Mouse (Mus musculus): ENCODE results near the gene Syt14. TPM values are rescaled to one million over a fixed set of nuclear protein-coding genes. Genes with fewer than 3 reads are reported as not detected.

Syt14 gene
- total RNA-seq, 2 experiments from 2014 or later: not detected

DNA sequence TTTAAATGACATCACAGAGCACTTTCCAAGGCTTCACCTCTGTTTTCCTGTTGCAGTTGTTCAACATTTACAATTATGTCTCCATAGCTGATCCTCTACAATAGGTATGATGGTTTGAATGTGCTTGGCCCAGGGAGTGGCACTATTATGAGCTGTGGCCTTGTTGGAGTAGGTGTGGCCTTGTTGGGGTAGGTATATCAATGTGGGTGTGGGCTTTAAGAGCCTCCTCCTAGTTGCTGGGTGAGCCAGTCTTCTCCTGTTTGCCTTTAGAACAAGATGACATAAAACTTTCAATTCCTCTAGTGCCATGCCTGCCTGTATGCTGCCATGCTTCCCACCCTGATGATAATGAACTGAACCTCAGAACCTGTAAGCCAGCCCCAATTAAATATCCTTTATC is 42.1 kb downstream of the Syt14 start:
- ATAC-seq (replicated peaks; ENCODE audit: poor library complexity): no peak

DNA sequence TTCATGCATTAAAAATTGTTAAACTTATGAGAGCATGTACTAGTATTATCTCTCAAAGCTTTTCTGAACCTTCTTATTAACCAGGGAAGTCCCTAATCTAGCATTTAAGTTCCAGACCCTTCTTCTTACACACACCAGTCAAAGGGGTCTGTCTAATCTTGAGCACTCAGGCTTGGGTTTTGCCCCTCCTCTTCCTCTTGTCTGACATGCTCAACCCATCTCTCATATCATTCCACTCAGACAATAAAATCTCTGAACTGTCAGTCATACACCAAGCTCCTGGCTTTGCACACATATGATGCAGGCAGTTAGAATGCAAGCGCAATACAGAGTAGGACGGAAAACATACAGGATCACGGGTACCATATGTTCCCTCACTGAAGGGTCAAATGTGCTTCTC is 48.4 kb downstream of the Syt14 start:
- ATAC-seq (replicated peaks; ENCODE audit: poor library complexity): 0 out of 2 replicates have a peak, but pooled peaks have one; percentile 20

DNA sequence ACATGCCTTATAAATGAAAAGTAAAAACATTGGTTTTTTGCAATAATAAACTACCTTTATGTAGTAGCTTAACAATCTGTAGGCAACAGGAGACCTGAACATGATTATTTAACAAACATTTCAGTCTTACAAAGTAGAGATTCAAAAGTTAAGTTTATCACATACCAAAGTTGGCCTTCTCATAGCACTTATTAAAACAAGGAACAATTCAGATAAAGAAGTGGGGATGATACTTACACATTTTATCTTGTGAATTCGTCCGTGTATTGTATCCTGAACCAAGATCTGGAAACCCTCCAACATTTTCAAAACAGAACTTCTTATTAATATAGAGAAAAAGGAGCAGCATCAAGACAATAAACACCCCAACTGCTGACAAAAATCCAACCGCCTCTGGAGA is 49.1 kb downstream of the Syt14 start:
- ATAC-seq (replicated peaks; ENCODE audit: poor library complexity): no peak

DNA sequence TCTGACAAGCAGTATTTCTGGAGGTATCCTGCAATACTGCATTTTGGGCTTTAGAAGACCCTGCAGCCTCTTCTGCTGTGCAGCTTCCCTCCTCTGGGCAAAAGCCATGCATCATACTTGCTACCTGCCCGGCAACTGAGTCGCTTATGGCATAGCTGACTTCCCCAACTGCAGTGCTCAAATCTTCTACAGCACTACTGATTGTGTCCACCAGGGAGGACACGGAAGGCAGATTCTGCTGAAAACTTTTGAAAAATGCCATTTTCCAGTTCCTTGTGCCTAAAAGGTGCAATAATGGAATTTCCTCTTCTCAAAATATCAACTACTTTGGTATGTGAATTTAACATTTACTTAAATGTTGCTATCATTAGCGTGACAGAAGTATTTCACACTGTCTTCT is 51.2 kb downstream of the Syt14 start:
- no peak for ATAC-seq (replicated peaks; ENCODE audit: poor library complexity)

DNA sequence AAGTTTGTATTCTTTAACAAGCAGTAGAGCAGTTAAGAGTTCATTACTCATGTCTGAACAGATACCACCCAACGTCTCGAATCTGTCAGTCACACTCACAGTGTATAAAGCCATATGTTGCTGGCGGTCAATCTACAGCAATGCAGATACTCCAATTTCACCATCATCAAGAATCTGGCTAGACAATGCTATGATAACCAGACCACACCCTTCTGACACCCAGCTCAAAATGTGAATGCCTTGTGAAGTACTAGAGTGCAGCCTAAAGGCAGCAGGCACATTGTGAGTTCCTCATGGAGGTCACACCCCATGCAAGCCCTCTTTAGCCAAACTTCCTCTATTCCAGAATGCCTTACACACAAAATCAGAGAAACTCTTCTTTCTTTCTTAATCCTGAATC is 53.9 kb downstream of the Syt14 start:
- peak; percentile 75 for ATAC-seq (replicated peaks; ENCODE audit: poor library complexity)

DNA sequence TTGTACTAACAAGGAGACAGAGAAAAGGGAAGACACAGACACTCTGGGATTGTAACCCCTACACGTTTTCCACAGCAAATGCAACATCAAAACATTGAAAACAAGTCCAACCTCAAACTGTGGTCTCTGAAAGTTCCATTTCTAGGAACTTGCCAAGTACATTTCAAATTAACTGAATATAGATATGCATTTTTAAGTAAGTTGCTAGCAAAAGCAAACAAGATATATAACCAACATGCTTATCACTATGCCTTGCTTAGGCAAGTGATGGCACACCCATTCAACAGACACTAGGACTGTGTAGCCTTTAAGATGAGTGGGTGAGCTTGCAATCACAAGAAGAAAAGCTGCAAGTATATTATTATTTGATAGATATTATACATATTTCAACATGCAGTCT is 54.5 kb downstream of the Syt14 start:
- ATAC-seq (replicated peaks; ENCODE audit: poor library complexity): 0 out of 2 replicates have a peak, but pooled peaks have one; percentile 25

DNA sequence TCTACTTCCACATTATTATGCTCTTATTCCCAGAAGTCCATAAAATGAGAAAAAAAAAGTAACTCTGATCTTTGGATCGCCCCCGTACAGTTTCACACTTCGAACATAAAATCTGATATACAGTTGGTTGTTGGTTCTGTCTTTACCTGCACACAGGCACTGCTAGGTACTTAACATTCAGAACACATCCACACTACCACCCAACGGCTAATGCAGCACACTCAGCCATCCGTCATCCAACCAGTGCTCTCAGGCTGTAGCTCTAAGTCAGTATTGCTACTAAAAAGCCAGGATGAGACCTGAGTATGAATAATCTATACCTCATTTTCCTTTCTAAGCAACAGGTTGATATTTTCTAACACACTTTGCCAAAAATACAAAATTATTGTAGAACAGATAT is 73.3 kb downstream of the Syt14 start:
- ATAC-seq (replicated peaks; ENCODE audit: poor library complexity): no peak

DNA sequence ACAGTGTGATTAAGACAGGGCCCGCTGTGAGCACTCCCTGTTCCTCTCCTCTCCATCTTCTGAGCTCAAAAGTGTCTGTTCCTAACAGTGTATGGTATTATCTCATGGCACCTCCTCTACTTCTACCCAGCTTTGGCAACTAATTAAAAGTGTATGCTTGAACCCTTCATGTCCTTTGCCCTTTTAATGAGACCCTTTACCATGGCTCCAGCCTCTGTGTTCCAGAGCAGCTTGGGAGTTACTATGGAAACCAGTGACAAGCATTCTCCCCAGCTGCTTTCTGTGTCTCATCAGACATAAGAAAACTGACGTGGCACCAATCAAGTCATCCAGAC is 87.8 kb downstream of the Syt14 start:
- ATAC-seq (replicated peaks; ENCODE audit: poor library complexity): no peak

DNA sequence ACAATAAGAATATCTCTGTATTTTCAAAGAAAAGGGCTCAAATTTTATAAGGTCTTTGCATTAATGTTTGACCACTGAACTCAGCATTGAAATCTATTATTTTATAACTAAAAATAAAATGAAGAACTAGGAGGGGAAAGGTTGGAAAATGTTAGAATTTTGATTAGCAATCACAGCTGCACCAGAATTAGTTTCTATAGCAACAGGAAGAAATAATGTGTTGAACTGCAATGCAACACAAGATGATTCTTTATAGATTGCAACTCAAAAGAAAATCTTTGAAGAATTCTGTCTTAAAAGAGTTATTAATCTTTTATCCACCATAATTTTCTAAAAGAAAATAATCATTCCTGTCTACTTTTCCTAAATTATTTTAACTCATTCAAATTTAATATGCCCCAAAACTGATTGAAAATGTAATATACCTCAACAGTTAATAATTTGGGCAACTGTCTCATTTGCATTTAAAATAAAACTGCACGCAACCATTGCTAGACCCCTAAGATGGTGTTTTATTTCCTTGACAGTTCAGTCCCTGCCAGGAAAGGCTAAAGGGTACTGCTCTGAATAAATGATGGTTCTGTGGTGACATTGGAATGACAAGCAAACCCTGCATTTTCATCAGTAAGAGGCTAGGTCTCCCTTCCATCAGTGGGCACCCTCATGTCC is 88.3 kb downstream of the Syt14 start:
- no peak for ATAC-seq (replicated peaks; ENCODE audit: poor library complexity)

DNA sequence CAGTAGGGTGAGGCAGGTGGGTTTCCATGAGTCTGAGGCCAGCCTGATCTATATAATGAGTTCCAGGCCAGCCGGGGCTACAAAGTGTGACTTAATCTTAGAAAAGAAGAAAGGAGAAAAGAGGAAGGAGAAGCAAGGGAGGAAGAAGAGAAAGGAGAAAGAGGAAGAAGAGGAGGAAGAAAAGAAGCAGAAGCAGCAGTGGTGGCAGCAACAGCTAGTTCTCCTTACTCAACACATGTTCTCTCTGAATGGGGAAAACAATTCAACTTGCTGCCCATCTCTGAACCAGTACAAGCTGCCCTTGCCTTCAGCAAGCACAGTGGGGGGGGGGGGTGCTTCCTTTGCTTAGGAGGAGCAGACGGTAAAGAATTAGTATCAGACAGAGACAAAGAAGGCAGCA is 96.5 kb downstream of the Syt14 start:
- ATAC-seq (replicated peaks; ENCODE audit: poor library complexity): peak; percentile 86

DNA sequence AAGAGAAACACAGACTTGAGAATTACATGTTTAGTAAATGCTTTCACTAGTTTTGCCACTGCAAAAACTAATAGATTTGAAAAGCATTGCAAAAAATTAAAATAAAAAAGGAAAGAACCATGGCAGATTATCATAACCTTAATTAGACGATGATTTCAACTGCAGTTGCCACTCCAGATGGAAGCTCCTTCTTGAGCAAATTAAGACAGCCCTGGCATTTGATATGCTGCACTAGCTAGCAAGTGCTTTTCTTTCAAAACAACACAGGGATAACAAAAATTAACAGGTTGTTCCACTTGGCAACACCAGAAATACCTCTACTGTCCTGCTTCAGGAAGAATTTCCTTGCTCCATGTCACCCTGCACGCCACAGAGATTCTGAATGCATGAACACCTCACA is 97.6 kb downstream of the Syt14 start:
- no peak for ATAC-seq (replicated peaks; ENCODE audit: poor library complexity)

DNA sequence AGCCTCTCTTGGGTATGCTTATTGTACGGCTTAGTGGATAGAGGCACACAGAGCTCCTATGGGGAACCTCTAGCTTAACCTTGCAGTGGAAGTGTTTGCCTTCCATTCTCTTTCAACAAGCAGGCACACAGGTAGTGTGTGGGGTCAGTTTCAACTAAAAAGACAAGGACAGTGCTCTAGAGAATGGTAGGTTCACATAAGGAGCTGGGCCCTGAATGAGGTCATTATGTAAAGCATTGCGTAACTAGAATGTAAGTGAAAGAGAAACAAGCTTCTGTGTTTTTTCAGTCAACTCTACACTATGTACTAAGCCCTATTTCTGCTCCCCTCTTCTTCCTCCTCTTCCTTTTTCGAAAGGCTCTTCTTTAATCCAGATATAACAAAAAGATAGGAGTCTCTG is 103.8 kb downstream of the Syt14 start:
- peak; percentile 61; the same call in 1 of the 2 replicates for ATAC-seq (replicated peaks; ENCODE audit: poor library complexity)

DNA sequence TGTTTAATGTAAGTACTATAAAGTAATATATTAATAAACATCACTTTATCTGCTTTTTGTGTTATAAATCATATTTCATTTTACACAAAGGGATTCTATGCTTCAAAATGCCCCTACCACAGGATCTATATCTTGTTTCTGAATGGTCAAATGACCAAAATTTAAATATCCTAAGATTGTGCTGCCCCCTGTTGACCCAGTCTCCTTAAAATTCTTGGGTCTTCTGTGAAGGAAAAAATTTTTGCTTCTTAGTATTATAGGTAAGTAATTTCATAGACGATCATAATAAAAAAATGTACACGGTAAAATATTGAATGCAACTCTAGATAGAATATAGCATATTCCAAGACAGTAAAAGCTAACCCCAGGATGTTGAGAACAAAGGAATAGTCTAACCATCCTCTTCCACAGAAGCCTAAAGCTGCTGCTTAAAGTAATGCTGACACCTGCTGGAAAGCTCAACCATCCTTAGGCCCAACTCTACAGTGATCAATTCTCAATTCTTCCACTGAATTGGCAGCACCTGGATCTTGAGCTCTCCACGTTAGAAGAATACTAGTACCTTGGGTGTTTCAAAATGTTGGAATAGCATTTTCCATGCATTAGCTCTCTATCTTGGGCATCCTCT is 123.4 kb downstream of the Syt14 start:
- ATAC-seq (replicated peaks; ENCODE audit: poor library complexity): no peak

DNA sequence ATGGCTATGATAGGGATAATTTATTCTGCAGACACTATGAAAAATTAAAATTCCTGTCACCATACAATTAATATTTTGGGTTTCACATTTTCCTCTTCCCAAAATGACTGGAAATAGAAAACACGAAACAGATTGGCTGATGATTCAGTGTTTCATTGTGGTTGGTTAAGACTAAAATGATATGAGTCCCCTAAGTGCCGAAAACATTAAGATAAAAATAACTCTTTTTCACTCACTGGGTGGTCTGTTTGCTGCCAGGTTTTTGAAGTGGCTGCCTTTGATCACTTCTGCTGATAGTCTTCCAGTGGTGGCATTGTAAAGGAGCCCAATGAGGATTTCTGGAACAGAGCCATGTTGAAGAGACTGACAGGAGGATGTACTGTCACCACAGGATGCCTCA is 134.1 kb downstream of the Syt14 start:
- ATAC-seq (replicated peaks; ENCODE audit: poor library complexity): no peak

DNA sequence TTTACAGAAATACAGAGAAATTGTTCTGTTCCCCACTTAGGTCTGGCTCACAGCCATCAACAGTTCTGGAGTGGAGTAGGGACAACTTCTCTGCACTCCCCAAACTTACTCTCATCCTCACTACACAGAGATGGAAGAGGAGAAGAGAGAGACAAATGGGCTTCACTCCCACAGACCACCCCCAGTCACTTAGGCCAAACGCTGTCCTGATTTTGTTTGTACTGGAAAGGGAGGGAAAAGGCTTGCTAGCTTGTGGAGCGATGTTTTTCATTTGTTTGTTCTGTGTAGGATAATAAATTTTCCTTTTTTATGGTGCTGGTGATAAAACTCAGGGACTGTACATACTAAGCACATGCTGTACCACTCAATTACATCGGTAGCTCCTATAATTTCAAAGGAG is 134.7 kb downstream of the Syt14 start:
- no peak for ATAC-seq (replicated peaks; ENCODE audit: poor library complexity)

DNA sequence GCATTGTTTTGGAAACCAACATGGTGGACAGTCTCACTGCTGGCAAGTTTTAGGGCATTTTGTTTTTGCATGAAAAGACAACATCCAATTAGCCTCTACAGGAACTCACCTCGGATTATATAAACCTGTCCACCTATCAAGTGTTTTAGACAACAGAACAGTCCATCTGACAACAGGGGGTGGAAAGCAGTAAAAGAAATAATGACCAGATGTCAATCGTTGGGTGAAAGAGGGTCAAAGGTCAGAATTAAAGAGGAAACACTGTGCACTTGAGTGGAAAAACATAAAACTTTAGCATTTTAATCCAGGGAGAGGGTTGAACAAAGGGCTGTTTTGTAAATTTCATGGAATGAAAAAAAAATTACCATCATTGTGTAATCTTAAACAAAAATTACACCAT is 136.8 kb downstream of the Syt14 start:
- no peak for ATAC-seq (replicated peaks; ENCODE audit: poor library complexity)

DNA sequence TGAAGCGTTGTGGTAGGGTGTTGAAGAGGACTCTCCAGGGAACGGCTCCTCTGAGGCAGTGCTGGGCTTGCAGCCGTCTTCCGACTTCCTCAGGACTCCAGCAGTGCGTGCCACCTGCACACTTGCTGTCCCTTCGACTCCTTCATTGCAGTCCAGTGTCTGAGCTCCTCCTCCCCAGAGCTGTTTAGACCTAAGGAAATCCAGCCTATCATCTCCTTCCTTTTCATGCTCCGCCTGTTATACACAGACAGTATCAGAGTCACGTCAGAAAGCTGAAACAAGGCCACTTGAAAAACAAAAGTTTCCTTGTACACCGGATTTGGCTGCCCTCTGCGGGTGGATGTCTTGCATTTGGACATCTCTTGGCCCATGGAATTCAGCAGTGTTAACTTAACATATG is 138.4 kb downstream of the Syt14 start:
- ATAC-seq (replicated peaks; ENCODE audit: poor library complexity): no peak

DNA sequence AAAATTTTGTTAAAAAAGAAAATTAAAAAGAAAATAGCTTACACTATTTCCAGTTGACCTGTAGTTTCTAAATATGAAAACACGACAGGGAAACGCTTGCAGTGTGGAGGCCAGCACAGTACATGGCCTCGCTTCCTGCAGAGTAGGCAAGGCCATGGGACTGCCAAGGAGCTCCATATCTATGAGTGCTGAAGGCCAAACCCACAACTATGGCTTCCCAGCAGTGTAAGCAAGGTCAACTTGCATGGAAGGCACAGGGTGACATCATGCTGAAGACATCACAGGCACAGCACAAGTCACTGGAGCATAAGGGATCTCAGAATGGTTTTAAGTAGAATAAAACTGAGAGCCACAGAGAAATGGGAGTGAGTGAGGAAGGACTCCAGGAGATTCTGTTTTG is 139.5 kb downstream of the Syt14 start:
- ATAC-seq (replicated peaks; ENCODE audit: poor library complexity): no peak

DNA sequence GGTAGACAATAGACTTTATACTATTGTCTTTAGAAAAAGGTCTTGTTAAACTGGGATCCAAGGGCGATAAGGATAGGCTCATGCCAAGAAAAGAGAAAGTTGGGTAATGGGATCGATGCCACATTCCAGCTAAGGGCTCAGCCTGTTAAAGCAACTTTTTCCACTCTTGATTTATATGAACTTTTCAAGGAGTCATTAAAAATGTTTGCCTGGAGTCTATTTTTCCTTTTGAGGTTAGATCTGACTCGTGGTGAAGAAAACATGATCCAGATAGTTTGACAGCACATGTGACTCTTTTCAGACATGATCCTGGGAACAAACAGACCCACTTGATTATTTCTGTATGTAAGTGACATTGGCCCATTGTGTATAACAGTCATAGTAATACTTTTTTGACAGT is 144.9 kb downstream of the Syt14 start:
- ATAC-seq (replicated peaks; ENCODE audit: poor library complexity): no peak

DNA sequence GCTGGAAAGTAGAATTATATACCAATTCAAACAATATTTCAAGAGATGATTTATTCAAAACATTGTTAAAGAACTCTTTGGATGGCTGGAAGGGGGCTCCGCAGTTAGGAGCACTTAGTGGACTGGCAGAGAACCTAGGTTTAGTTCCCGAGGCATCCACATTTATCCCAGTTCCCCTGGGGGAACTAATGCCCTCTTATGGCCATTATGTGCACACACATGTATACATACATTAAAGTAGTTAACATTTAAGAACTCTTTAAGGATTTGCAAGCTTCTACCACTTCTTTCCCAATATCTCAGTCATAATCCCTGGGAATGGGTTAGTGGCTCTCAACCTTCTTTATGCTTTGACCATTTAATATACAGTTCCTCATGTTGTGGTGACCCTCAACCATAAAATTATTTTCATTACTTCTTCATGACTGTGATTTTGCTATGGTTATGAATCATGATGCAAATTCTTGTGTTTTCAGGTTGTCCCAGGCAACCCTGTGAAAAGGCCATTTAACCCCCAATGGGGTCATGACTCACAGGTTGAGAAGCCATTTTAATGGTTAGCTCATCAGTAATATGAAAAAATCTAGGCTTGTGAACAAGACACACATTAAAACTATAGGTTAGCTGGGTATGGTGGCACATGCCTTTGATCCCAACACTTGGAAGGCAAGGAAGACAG is 152.8 kb downstream of the Syt14 start:
- ATAC-seq (replicated peaks; ENCODE audit: poor library complexity): peak; percentile 58

DNA sequence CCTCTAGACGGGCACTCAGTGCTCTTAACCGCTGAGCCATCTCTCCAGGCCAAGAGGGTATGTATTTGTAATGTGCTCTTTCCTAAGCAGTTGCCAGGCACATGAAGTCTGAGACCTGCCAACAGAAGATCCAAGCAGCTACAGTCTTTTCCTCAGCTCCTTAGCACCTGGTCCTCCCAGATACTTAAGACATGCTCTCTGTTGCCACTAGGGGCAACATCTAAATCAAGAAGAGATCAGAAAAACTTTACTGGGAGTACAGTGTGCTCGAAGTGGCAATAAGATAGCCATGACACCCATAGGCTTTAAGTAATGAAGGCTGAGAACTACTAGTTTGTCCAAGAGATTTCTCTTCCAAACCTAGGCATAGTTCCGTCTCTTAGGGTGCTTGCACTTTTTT is 155.4 kb downstream of the Syt14 start:
- peak; percentile 60; the same call in 1 of the 2 replicates for ATAC-seq (replicated peaks; ENCODE audit: poor library complexity)

DNA sequence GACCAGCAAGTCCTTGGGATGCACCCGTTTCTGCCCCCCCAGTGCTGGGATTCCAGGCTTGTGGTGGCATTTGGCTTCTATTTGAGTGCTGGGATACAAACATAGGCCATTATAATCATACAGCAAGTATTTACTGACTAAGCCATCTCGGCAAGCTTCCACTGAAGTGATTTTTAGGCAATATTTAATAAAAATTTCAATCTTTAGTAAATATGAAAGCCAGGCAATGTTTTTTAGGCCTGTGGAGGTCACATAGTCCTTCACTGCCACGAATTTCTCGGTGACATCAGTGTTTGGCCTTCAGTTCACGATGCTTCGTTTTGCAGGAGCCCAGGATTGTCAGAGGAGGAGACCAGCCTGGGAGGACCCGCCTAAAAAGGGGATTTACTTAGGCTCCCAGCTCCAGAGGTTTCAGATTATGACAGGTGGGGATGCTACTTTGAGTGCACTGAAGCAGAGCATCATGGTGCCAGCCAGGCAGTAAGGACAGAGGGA is 156.4 kb downstream of the Syt14 start:
- ATAC-seq (replicated peaks; ENCODE audit: poor library complexity): no peak

Measured in megakaryocyte progenitor cell, adult 5-6 weeks (primary cell).